Mouse (Mus musculus): ENCODE data around the gene Cfap44. TPM values are rescaled to one million over a fixed set of nuclear protein-coding genes. Genes with fewer than 3 reads are reported as not detected.
"Not testable (repeated sequence)": the region's sequence is repeated elsewhere in the genome, so short reads cannot be mapped to it uniquely, and the experiment has no call there.

Gene Cfap44
- polyA plus RNA-seq, 1 experiment from 2014 or later = 1.5 TPM

GRCm38 (mm10) chr16:44410176-44410575 lies 15.6 kb downstream of the Cfap44 start:
- H3K36me3 ChIP-seq (ENCODE audit: control insufficient read depth, insufficient read depth, low read length) = no peaks in the 10 kb centered on the region
- H3K27me3 ChIP-seq (ENCODE audit: control insufficient read depth, insufficient read depth, low read length) = no peaks in the 10 kb centered on the region
- H3K27ac ChIP-seq (ENCODE audit: low read depth, low read length) = no peak overlapping the region
- ATAC-seq (replicated peaks; ENCODE audit: low FRiP score) (no peak), DNase-seq (ENCODE audit: low spot score) (no peak)
- H3K4me2 ChIP-seq (ENCODE audit: low read depth, low read length, severe bottlenecking) = no peak overlapping the region
- H3K9me3 ChIP-seq (ENCODE audit: control insufficient read depth, low read length) = no peaks in the 10 kb centered on the region
- no peaks in the 10 kb centered on the region for H3K4me1 ChIP-seq (replicated peaks; ENCODE audit: control insufficient read depth, insufficient read depth, low read length)
- H3K4me3 ChIP-seq (ENCODE audit: low read depth, low read length) = no peak overlapping the region
- WGBS = 76% methylated on average over 6 of the region's 6 CpGs
- no peak overlapping the region for H3K9ac ChIP-seq (ENCODE audit: low read length)

GRCm38 (mm10) chr16:44417596-44417995 lies 23.0 kb downstream of the Cfap44 start:
- Histone ChIP-seq H3K27me3 (ENCODE audit: control insufficient read depth, insufficient read depth, low read length) (no peaks in the 10 kb centered on the region), H3K4me1 (replicated peaks; ENCODE audit: control insufficient read depth, insufficient read depth, low read length) (no peaks in the 10 kb centered on the region), H3K4me3 (ENCODE audit: low read depth, low read length) (no peak overlapping the region), H3K27ac (ENCODE audit: low read depth, low read length) (no peak overlapping the region), H3K4me2 (ENCODE audit: low read depth, low read length, severe bottlenecking) (no peak overlapping the region), H3K9me3 (ENCODE audit: control insufficient read depth, low read length) (no peaks in the 10 kb centered on the region), H3K36me3 (ENCODE audit: control insufficient read depth, insufficient read depth, low read length) (no peaks in the 10 kb centered on the region), H3K9ac (ENCODE audit: low read length) (no peak overlapping the region)
- WGBS = 82% methylated on average over 8 of the region's 8 CpGs
- DNase-seq (ENCODE audit: low spot score) = no peak
- ATAC-seq (replicated peaks; ENCODE audit: low FRiP score) = no peak

- no peak for ATAC-seq (replicated peaks; ENCODE audit: low FRiP score)
- Histone ChIP-seq H3K36me3 (ENCODE audit: control insufficient read depth, insufficient read depth, low read length) (no peaks in the 10 kb centered on the region), H3K9me3 (ENCODE audit: control insufficient read depth, low read length) (no peaks in the 10 kb centered on the region), H3K4me3 (ENCODE audit: low read depth, low read length) (no peak overlapping the region), H3K9ac (ENCODE audit: low read length) (no peak overlapping the region), H3K27ac (ENCODE audit: low read depth, low read length) (no peak overlapping the region), H3K27me3 (ENCODE audit: control insufficient read depth, insufficient read depth, low read length) (no peaks in the 10 kb centered on the region), H3K4me2 (ENCODE audit: low read depth, low read length, severe bottlenecking) (no peak overlapping the region), H3K4me1 (replicated peaks; ENCODE audit: control insufficient read depth, insufficient read depth, low read length) (no peaks in the 10 kb centered on the region)
- WGBS = 83% methylated on average over 8 of the region's 8 CpGs
- DNase-seq (ENCODE audit: low spot score) = no peak
Measured at GRCm38 (mm10) chr16:44421735-44422134, 27.1 kb downstream of the Cfap44 start.

GRCm38 (mm10) chr16:44423499-44423898 lies 28.9 kb downstream of the Cfap44 start:
- Histone ChIP-seq H3K36me3 (ENCODE audit: control insufficient read depth, insufficient read depth, low read length) (no peaks in the 10 kb centered on the region), H3K4me2 (ENCODE audit: low read depth, low read length, severe bottlenecking) (no peak overlapping the region), H3K4me3 (ENCODE audit: low read depth, low read length) (no peak overlapping the region), H3K4me1 (replicated peaks; ENCODE audit: control insufficient read depth, insufficient read depth, low read length) (no peaks in the 10 kb centered on the region), H3K27me3 (ENCODE audit: control insufficient read depth, insufficient read depth, low read length) (no peaks in the 10 kb centered on the region), H3K9me3 (ENCODE audit: control insufficient read depth, low read length) (no peaks in the 10 kb centered on the region), H3K9ac (ENCODE audit: low read length) (no peak overlapping the region), H3K27ac (ENCODE audit: low read depth, low read length) (no peak overlapping the region)
- DNase-seq (ENCODE audit: low spot score) = no peak
- no peak for ATAC-seq (replicated peaks; ENCODE audit: low FRiP score)
- WGBS = 59% methylated on average over 3 of the region's 3 CpGs

GRCm38 (mm10) chr16:44428456-44428855 lies 33.9 kb downstream of the Cfap44 start:
- Histone ChIP-seq H3K36me3 (ENCODE audit: control insufficient read depth, insufficient read depth, low read length) (no peaks in the 10 kb centered on the region), H3K4me1 (replicated peaks; ENCODE audit: control insufficient read depth, insufficient read depth, low read length) (no peaks in the 10 kb centered on the region), H3K9ac (ENCODE audit: low read length) (no peak overlapping the region), H3K27me3 (ENCODE audit: control insufficient read depth, insufficient read depth, low read length) (no peaks in the 10 kb centered on the region), H3K27ac (ENCODE audit: low read depth, low read length) (no peak overlapping the region), H3K4me2 (ENCODE audit: low read depth, low read length, severe bottlenecking) (no peak overlapping the region), H3K4me3 (ENCODE audit: low read depth, low read length) (no peak overlapping the region), H3K9me3 (ENCODE audit: control insufficient read depth, low read length) (no peaks in the 10 kb centered on the region)
- 77% methylated on average over 5 of the region's 5 CpGs for WGBS
- DNase-seq (ENCODE audit: low spot score) = no peak
- no peak for ATAC-seq (replicated peaks; ENCODE audit: low FRiP score)

- H3K4me2 ChIP-seq (ENCODE audit: low read depth, low read length, severe bottlenecking) = no peak overlapping the region
- no peak overlapping the region for H3K9ac ChIP-seq (ENCODE audit: low read length)
- 53% methylated on average over 7 of the region's 7 CpGs for WGBS
- H3K9me3 ChIP-seq (ENCODE audit: control insufficient read depth, low read length) = no peaks in the 10 kb centered on the region
- ATAC-seq (replicated peaks; ENCODE audit: low FRiP score) (peak; percentile 61), DNase-seq (ENCODE audit: low spot score) (no peak)
- no peaks in the 10 kb centered on the region for H3K27me3 ChIP-seq (ENCODE audit: control insufficient read depth, insufficient read depth, low read length)
- no peaks in the 10 kb centered on the region for H3K36me3 ChIP-seq (ENCODE audit: control insufficient read depth, insufficient read depth, low read length)
- no peak overlapping the region for H3K27ac ChIP-seq (ENCODE audit: low read depth, low read length)
- no peak overlapping the region for H3K4me3 ChIP-seq (ENCODE audit: low read depth, low read length)
- no peaks in the 10 kb centered on the region for H3K4me1 ChIP-seq (replicated peaks; ENCODE audit: control insufficient read depth, insufficient read depth, low read length)
Measured at GRCm38 (mm10) chr16:44430021-44430420, 35.4 kb downstream of the Cfap44 start.

- Histone ChIP-seq H3K36me3 (ENCODE audit: control insufficient read depth, insufficient read depth, low read length) (no peaks in the 10 kb centered on the region), H3K27ac (ENCODE audit: low read depth, low read length) (no peak overlapping the region), H3K4me3 (ENCODE audit: low read depth, low read length) (no peak overlapping the region), H3K27me3 (ENCODE audit: control insufficient read depth, insufficient read depth, low read length) (no peaks in the 10 kb centered on the region), H3K4me1 (replicated peaks; ENCODE audit: control insufficient read depth, insufficient read depth, low read length) (no peaks in the 10 kb centered on the region), H3K4me2 (ENCODE audit: low read depth, low read length, severe bottlenecking) (no peak overlapping the region), H3K9me3 (ENCODE audit: control insufficient read depth, low read length) (no peaks in the 10 kb centered on the region), H3K9ac (ENCODE audit: low read length) (no peak overlapping the region)
- DNase-seq (ENCODE audit: low spot score) (no peak), ATAC-seq (replicated peaks; ENCODE audit: low FRiP score) (no peak)
- 93% methylated on average over 7 of the region's 7 CpGs for WGBS
Measured at GRCm38 (mm10) chr16:44434931-44435330, 40.3 kb downstream of the Cfap44 start.

GRCm38 (mm10) chr16:44435481-44435880 lies 40.9 kb downstream of the Cfap44 start:
- Histone ChIP-seq H3K4me1 (replicated peaks; ENCODE audit: control insufficient read depth, insufficient read depth, low read length) (no peaks in the 10 kb centered on the region), H3K4me3 (ENCODE audit: low read depth, low read length) (no peak overlapping the region), H3K27ac (ENCODE audit: low read depth, low read length) (no peak overlapping the region), H3K9ac (ENCODE audit: low read length) (no peak overlapping the region), H3K4me2 (ENCODE audit: low read depth, low read length, severe bottlenecking) (no peak overlapping the region), H3K9me3 (ENCODE audit: control insufficient read depth, low read length) (no peaks in the 10 kb centered on the region), H3K27me3 (ENCODE audit: control insufficient read depth, insufficient read depth, low read length) (no peaks in the 10 kb centered on the region), H3K36me3 (ENCODE audit: control insufficient read depth, insufficient read depth, low read length) (no peaks in the 10 kb centered on the region)
- DNase-seq (ENCODE audit: low spot score) (no peak), ATAC-seq (replicated peaks; ENCODE audit: low FRiP score) (no peak)
- 67% methylated on average over 4 of the region's 4 CpGs for WGBS

GRCm38 (mm10) chr16:44441913-44442312 lies 47.3 kb downstream of the Cfap44 start:
- WGBS = 95% methylated on average over 15 of the region's 15 CpGs
- H3K9ac ChIP-seq (ENCODE audit: low read length); DNase-seq (ENCODE audit: low spot score); H3K27me3 ChIP-seq (ENCODE audit: control insufficient read depth, insufficient read depth, low read length); H3K4me2 ChIP-seq (ENCODE audit: low read depth, low read length, severe bottlenecking); H3K4me1 ChIP-seq (replicated peaks; ENCODE audit: control insufficient read depth, insufficient read depth, low read length); H3K27ac ChIP-seq (ENCODE audit: low read depth, low read length); H3K36me3 ChIP-seq (ENCODE audit: control insufficient read depth, insufficient read depth, low read length); H3K4me3 ChIP-seq (ENCODE audit: low read depth, low read length); H3K9me3 ChIP-seq (ENCODE audit: control insufficient read depth, low read length); ATAC-seq (replicated peaks; ENCODE audit: low FRiP score): not testable (repeated sequence)
